Mouse (Mus musculus) neural tube, embryonic 14.5 days (tissue): ENCODE measurements around the gene Epm2aip1. TPM values are rescaled to one million over a fixed set of nuclear protein-coding genes. Genes with fewer than 3 reads are reported as not detected.

Experiments
- ATAC-seq: fragments of 200-750 bp; cut with Nextera tagmentation; 2 replicates; pipeline ENCODE4 v1.8.0; 2017; ENCODE audit warnings: low read depth, mild to moderate bottlenecking, moderate TSS enrichment, moderate library complexity
- H3K27ac ChIP-seq: fragments of 300-500 bp; sonication (generic); 2 replicates; pipeline ENCODE4 v1.5.1; 2014; ENCODE audit warnings: low read depth, mild to moderate bottlenecking, control low read depth, low read length, moderate library complexity, mixed read lengths
- H3K27me3 ChIP-seq: fragments of 300-500 bp; sonication (generic); 2 replicates; pipeline ENCODE4 v1.6.1; 2014; ENCODE audit warnings: low read length; ENCODE audit not compliant: control insufficient read depth, insufficient read depth
- H3K36me3 ChIP-seq: fragments of 300-500 bp; sonication (generic); 2 replicates; pipeline ENCODE4 v1.6.1; 2014; ENCODE audit warnings: low read length, mixed read lengths; ENCODE audit not compliant: control insufficient read depth, insufficient read depth
- H3K4me1 ChIP-seq: fragments of 300-500 bp; sonication (generic); 2 replicates; pipeline ENCODE4 v1.6.1; 2014; ENCODE audit warnings: low read length; ENCODE audit not compliant: control insufficient read depth, insufficient read depth
- H3K4me2 ChIP-seq: fragments of 300-500 bp; sonication (generic); 2 replicates; pipeline ENCODE4 v1.6.1; 2014; ENCODE audit warnings: mild to moderate bottlenecking, low read depth, low read length, control low read depth
- H3K4me3 ChIP-seq: fragments of 300-500 bp; sonication (generic); 2 replicates; pipeline ENCODE4 v1.5.1; 2014; ENCODE audit warnings: low read depth, low read length, control low read depth, mixed read lengths
- H3K9ac ChIP-seq: fragments of 300-500 bp; sonication (generic); replicated peaks from 2 replicates; pipeline ENCODE4 v1.6.1; 2014; ENCODE audit warnings: low read depth, mild to moderate bottlenecking, control low read depth, low read length, mixed read lengths
- H3K9me3 ChIP-seq: fragments of 300-500 bp; sonication (generic); 2 replicates; pipeline ENCODE4 v1.6.1; 2016; ENCODE audit warnings: low read length; ENCODE audit not compliant: control insufficient read depth
- WGBS: fragments of 180-500 bp; shearing (Covaris S2); extraction: QIAGEN DNeasy Blood & Tissue Kit; methylation state at CpG from one replicate; pipeline ENCODE4 v1.1.7; 2014; 5-methylcytosine and 5-hydroxymethylcytosine counted together
- polyA plus RNA-seq: library from polyadenylated mRNA; unstranded; fragments of >200 nt; fragmentation: Nextera tagmentation; extraction: Ambion mirVana; gene quantifications from 2 replicates; pipeline ENCODE4 v1.2.1, GENCODE M21; 2014

Gene Epm2aip1
- polyA plus RNA-seq, 1 experiment from 2014 or later: 88.9 TPM

- Histone ChIP-seq H3K4me1 (peaks cover 43% of the 10 kb centered on the region), H3K9ac (no peak overlapping the region), H3K27me3 (no peaks in the 10 kb centered on the region), H3K36me3 (peaks cover 16% of the 10 kb centered on the region; the same call in 1 of the 2 replicates), H3K9me3 (no peaks in the 10 kb centered on the region), H3K27ac (no peak overlapping the region), H3K4me3 (no peak overlapping the region), H3K4me2 (peak overlapping the region; percentile 37)
- no peak for ATAC-seq
- 42% methylated on average over 1 of the region's 1 CpGs for WGBS
Observed at GRCm38 (mm10) chr9:111275156-111275555, 3.4 kb downstream of the Epm2aip1 start.

- H3K4me1 ChIP-seq: 0 out of 2 replicates have a peak, but pooled peaks cover 5% of the 10 kb centered on the region
- no peak overlapping the region for H3K4me2 ChIP-seq
- H3K4me3 ChIP-seq: no peak overlapping the region
- no peak overlapping the region for H3K27ac ChIP-seq
- 24% methylated on average over 3 of the region's 3 CpGs for WGBS
- ATAC-seq: no peak
- no peaks in the 10 kb centered on the region for H3K36me3 ChIP-seq
- no peak overlapping the region for H3K9ac ChIP-seq
- no peaks in the 10 kb centered on the region for H3K27me3 ChIP-seq
- H3K9me3 ChIP-seq: no peaks in the 10 kb centered on the region
Observed at GRCm38 (mm10) chr9:111285061-111285460, 13.3 kb downstream of the Epm2aip1 start.

GRCm38 (mm10) chr9:111285676-111286075, 13.9 kb downstream of the Epm2aip1 start:
- ATAC-seq: 0 out of 2 replicates have a peak, but pooled peaks have one; percentile 14
- 13% methylated on average over 5 of the region's 5 CpGs for WGBS
- no peaks in the 10 kb centered on the region for H3K9me3 ChIP-seq

GRCm38 (mm10) chr9:111286468-111286867, 14.7 kb downstream of the Epm2aip1 start:
- Histone ChIP-seq H3K27me3 (no peaks in the 10 kb centered on the region), H3K4me2 (no peak overlapping the region), H3K27ac (no peak overlapping the region), H3K9me3 (no peaks in the 10 kb centered on the region), H3K36me3 (no peaks in the 10 kb centered on the region), H3K4me1 (0 out of 2 replicates have a peak, but pooled peaks cover 5% of the 10 kb centered on the region), H3K4me3 (no peak overlapping the region), H3K9ac (no peak overlapping the region)
- WGBS: 85% methylated on average over 2 of the region's 2 CpGs
- ATAC-seq: no peak

More at GRCm38 (mm10) chr9:111285676-111286075, 13.9 kb downstream of the Epm2aip1 start:
- Histone ChIP-seq H3K27me3 (no peaks in the 10 kb centered on the region), H3K4me2 (no peak overlapping the region), H3K9ac (no peak overlapping the region), H3K4me1 (0 out of 2 replicates have a peak, but pooled peaks cover 5% of the 10 kb centered on the region), H3K36me3 (no peaks in the 10 kb centered on the region), H3K27ac (no peak overlapping the region; the same call in 1 of the 2 replicates), H3K4me3 (no peak overlapping the region)

- H3K27me3 ChIP-seq: no peaks in the 10 kb centered on the region
- no peaks in the 10 kb centered on the region for H3K9me3 ChIP-seq
- H3K9ac ChIP-seq: no peak overlapping the region
- H3K4me3 ChIP-seq: no peak overlapping the region
- H3K4me2 ChIP-seq: no peak overlapping the region
- ATAC-seq: no peak
- H3K4me1 ChIP-seq: 0 out of 2 replicates have a peak, but pooled peaks cover 5% of the 10 kb centered on the region
- H3K36me3 ChIP-seq: no peaks in the 10 kb centered on the region
- no peak overlapping the region for H3K27ac ChIP-seq
- 92% methylated on average over 4 of the region's 4 CpGs for WGBS
Observed at GRCm38 (mm10) chr9:111287956-111288355, 16.2 kb downstream of the Epm2aip1 start.

GRCm38 (mm10) chr9:111289294-111289831, 17.6 kb downstream of the Epm2aip1 start:
- Histone ChIP-seq H3K9me3 (no peaks in the 10 kb centered on the region), H3K4me3 (no peak overlapping the region), H3K4me2 (no peak overlapping the region), H3K36me3 (no peaks in the 10 kb centered on the region), H3K9ac (no peak overlapping the region), H3K4me1 (0 out of 2 replicates have a peak, but pooled peaks cover 5% of the 10 kb centered on the region), H3K27ac (no peak overlapping the region), H3K27me3 (no peaks in the 10 kb centered on the region)
- 62% methylated on average over 9 of the region's 9 CpGs for WGBS
- ATAC-seq: peak; percentile 12; the same call in 1 of the 2 replicates

- H3K4me1 ChIP-seq: 0 out of 2 replicates have a peak, but pooled peaks cover 5% of the 10 kb centered on the region
- H3K36me3 ChIP-seq: no peaks in the 10 kb centered on the region
- H3K4me2 ChIP-seq: no peak overlapping the region
- no peak overlapping the region for H3K4me3 ChIP-seq
- H3K9me3 ChIP-seq: no peaks in the 10 kb centered on the region
- WGBS: 14% methylated on average over 21 of the region's 21 CpGs
- ATAC-seq: peak; percentile 71; the same call in 1 of the 2 replicates
- no peak overlapping the region for H3K9ac ChIP-seq
- H3K27ac ChIP-seq: no peak overlapping the region
- H3K27me3 ChIP-seq: no peaks in the 10 kb centered on the region
Observed at GRCm38 (mm10) chr9:111289832-111290339, 18.2 kb downstream of the Epm2aip1 start.

- H3K9ac ChIP-seq: no peak overlapping the region
- H3K4me2 ChIP-seq: no peak overlapping the region
- 61% methylated on average over 11 of the region's 11 CpGs for WGBS
- H3K4me1 ChIP-seq: 0 out of 2 replicates have a peak, but pooled peaks cover 3% of the 10 kb centered on the region
- H3K4me3 ChIP-seq: no peak overlapping the region
- H3K36me3 ChIP-seq: no peaks in the 10 kb centered on the region
- peak; percentile 24; the same call in 1 of the 2 replicates for ATAC-seq
- no peaks in the 10 kb centered on the region for H3K27me3 ChIP-seq
- H3K9me3 ChIP-seq: no peaks in the 10 kb centered on the region
- no peak overlapping the region for H3K27ac ChIP-seq
Observed at GRCm38 (mm10) chr9:111290539-111291100, 18.9 kb downstream of the Epm2aip1 start.

- Histone ChIP-seq H3K9ac (no peak overlapping the region), H3K27me3 (no peaks in the 10 kb centered on the region), H3K4me1 (no peaks in the 10 kb centered on the region), H3K27ac (no peak overlapping the region), H3K9me3 (no peaks in the 10 kb centered on the region), H3K4me2 (no peak overlapping the region), H3K4me3 (no peak overlapping the region), H3K36me3 (no peaks in the 10 kb centered on the region)
- ATAC-seq: no peak
- 90% methylated on average over 4 of the region's 4 CpGs for WGBS
Observed at GRCm38 (mm10) chr9:111293234-111293633, 21.5 kb downstream of the Epm2aip1 start.
